Mouse (Mus musculus) E14TG2a.4 (cell line): ENCODE measurements at regions not wholly inside any gene's neighbourhood (a gene's known extent, or its start where the extent isn't known, plus 50 kb on each side); places are given as distances from the start of the nearest gene placed in this dataset.

ENCODE experiments used
- CTCF ChIP-seq: conservative IDR thresholded peaks from 2 replicates; pipeline ENCODE4 v1.5.1; 2014; ENCODE audit warnings: low read length
- NANOG ChIP-seq: IDR thresholded peaks from 2 replicates; pipeline ENCODE4 v1.6.1; 2014; ENCODE audit warnings: borderline replicate concordance, low read length, mixed read lengths
- POU5F1 ChIP-seq: IDR thresholded peaks from 2 replicates; pipeline ENCODE4 v1.6.1; 2014; ENCODE audit warnings: low read length, borderline replicate concordance

GRCm38 (mm10) chr6:50969341-50969740, 315.1 kb upstream of the Npvf start:
- TF ChIP-seq CTCF (no peak), POU5F1 (no peak), NANOG (no peak)
